Mouse (Mus musculus): ENCODE data around the gene Rhbg.
A peak's percentile ranks its signal among the peaks of the same experiment; 100 is the strongest.

Gene Rhbg

DNA sequence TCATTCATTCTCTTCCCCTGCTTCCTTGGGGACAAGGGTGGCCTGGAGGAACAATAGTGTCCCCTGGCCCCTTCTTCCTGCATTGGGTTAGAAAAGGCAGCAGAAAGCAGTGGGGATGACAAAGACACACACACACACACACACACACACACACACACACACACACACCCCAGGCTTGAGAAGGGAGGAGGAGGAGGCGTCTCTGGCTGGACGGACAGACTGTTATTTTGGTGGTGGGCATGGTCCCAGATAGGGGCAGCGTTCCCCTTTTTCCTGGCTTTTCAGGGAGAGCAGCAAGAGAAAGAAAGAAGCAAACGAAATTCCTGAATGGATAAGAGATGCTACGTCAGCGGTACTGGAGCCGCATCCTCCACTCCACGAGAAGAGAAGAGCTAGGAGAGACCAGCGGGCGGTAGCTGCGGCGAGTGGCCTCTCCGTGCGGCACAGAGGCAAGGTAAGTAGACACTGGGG is 47.6 kb downstream of the Rhbg start:
- DNase-seq, result peak; percentile 77

DNA sequence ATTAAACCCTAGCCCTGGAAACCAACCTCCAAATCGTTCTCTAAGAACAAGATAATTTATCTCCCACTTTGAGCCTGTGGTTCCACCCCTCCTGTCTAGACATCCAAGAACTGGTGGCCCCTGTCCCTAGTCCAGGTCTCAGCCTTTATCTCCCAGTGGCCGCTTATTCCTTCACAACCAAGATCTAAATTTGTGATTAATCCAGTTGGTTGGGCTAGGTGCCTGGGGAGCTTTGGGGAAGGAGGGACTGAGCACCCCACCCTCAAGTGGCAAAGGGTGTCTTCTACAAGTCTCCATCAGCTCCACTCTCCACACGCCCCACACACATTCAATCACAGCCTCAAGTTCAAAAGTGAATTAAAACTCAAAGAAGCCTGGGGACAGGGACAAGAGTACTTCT is 48.0 kb downstream of the Rhbg start:
- no peak for DNase-seq

DNA sequence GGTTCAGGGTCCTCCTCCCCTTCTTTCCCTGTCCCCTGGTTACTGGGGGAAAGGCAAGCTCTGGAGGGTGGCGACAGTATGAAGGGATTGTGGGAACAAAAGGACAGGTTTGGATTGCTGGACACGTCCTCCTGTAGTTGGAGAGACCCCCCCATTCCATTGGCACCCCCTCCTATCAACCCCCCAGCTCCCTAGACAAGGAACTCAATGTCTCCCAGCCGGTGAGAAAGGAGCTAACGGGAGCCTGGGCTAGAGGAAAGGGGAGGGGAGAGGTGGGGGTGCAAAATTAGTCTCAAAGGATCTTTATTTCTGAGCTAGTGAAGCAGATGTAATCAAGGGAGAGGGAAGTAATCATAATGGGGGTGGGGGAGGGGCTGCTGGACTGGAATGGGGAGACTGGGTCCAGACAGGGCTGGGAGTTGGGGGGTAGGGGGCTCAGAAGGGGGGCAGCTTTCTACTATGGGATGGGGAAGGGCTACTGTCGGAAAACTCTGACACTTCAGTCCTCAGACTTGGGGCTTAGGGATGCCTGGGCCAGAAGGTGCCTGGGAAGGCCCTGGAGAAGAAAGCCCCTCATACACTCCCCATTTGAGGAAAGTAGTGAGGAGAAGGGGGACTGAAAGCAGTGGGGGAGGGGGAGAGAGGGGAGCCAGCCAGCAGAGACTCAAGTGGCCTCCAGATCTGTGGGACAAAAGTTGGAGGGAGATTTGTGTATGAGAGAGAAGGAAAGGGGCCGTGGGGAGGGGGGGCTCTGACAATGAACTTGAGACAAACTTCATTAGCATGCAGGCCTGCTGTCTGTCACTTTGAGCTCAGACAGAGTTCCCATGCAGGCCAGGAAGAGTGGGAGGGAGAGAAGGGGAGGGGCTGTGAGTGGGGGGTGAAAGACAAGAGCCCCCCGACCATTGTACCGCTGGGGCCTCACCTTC is 48.7 kb downstream of the Rhbg start:
- no peak for DNase-seq

- DNase-seq, result peak; percentile 27
These were observed 49.3 kb downstream of the Rhbg start for GRCm38 (mm10) chr3:88205176-88205562.

DNA sequence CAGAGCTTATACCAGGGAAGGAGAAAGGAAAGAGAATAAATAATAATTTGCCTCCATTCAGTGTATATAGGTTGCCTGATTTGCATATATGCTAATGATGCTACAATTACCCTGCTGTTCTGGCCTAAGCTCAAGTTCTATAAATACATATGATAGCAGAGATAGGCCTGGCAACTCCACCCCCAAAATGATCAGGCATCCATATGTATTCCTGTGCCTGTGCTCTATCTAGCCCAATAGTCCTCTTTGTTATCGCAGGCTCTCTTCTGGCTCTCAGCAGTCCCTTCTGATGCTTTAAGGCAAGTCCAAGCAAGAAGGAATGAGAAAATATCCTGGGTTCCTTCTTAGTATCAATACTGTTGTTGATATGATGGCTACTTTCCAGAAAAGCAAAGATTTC is 49.8 kb downstream of the Rhbg start:
- DNase-seq, result no peak

DNA sequence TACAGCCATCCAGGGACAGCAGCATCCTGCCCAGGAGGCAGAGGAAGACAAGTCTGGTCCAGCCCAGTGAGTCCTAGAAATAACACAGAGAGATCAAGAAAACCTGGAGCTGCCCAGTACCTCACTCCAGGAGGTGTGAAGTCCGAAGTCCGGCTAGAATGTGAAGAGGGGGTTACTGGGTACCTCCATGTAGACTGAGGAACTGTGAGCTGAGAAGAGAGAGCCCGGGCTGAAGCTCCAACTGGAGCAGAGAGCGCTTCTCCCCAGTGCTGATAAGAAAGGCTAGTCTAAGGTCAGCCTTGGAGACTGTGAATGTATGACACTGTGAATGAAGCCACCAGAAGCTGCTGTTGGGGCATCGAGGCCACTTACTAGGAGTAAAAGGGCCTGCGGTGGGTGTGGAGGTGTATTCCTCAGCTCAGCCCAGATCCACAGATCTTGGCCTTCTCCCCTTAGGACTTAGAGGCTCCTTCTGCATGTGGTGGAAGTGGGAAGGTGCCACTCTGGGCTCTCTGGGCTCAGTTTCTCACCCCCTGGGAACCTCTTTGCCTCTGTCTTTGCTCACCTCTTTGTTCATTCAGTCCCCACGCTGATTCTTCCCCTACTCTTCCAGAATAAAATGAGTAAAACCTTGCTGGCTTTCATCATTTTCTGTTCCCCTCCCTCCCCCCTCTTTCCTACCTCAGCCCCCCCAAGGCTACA is 50.4 kb downstream of the Rhbg start:
- DNase-seq, result peak; percentile 35

GRCm38 (mm10) chr3:88203456-88203855 is 51.1 kb downstream of the Rhbg start:
- DNase-seq, result no peak

- peak; percentile 24 for DNase-seq
These were observed 51.5 kb downstream of the Rhbg start for GRCm38 (mm10) chr3:88202986-88203385.

- DNase-seq, result peak; percentile 26
These were observed 52.9 kb downstream of the Rhbg start for GRCm38 (mm10) chr3:88201640-88202039.

DNA sequence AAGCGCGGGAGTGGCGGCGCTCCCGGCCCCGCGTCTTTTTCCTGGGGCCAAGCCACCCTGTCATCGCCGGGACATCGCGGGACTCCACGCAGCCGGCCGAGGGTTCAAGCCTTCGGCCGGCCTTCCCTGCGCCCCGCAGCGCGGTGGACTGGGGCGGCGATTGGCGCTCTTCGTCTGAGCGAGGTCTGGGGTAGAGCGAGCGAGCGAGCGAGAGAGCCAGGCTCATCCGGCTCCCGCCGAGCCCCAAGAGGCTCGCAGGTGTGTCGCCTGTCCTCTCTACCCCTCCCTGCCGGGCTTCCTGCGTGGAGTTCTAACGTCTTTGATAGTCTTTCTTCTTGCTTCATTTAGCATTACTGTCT is 53.6 kb downstream of the Rhbg start:
- DNase-seq, result peak; percentile 50

- peak; percentile 58 for DNase-seq
These were observed 54.1 kb downstream of the Rhbg start for GRCm38 (mm10) chr3:88200161-88200971.

DNA sequence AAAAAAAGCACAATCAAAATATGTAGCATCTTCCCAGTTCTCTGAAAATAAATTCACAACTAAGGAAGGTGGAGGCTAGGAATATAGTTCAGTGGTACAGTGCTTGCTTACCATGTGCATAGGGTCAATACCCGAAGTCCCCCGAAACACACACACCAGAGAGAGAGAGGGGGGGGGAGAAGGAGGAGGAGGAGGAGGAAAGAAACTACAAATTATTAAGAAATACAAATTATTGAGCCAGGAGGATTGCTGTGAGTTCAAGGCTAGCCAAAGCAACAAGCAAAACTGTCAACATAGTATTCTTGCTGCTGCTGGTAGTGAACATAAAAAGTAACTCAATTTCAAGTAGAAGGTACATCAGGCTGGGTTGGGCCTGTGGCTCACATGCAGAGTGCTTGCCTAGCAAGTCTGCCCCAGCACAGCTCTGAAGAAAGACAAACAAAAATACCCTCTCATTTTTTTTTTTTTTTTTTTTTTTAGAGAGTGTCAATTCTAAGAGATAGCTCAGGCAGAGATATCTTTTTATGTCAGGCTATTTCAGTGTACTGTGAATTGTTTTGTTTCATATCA is 54.9 kb downstream of the Rhbg start:
- DNase-seq, result no peak

DNA sequence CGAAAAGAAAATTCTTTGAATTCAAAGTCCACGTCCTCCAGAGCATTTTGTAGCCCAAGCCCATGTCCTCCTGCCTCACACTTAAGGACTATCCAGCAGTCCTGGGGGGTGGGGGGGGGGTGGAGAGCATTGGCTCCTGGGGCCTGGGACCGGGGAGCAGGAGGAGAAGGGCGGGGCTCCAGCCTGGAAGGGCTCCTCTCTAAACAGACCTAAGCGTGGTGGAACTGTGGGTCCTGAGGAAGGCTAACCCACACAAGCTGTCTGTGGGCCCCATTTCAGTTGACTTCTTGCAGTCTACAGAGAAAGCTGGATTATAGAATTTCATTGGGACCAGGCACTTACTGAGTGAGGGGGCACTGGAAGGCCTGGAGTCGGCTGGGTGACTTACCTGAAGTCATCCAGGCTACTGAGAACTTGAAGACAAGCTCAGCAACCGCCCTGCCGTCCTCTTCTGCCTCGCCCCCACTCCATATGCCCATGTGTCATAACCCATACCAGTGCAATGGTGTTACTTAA is 55.9 kb downstream of the Rhbg start:
- no peak for DNase-seq

DNA sequence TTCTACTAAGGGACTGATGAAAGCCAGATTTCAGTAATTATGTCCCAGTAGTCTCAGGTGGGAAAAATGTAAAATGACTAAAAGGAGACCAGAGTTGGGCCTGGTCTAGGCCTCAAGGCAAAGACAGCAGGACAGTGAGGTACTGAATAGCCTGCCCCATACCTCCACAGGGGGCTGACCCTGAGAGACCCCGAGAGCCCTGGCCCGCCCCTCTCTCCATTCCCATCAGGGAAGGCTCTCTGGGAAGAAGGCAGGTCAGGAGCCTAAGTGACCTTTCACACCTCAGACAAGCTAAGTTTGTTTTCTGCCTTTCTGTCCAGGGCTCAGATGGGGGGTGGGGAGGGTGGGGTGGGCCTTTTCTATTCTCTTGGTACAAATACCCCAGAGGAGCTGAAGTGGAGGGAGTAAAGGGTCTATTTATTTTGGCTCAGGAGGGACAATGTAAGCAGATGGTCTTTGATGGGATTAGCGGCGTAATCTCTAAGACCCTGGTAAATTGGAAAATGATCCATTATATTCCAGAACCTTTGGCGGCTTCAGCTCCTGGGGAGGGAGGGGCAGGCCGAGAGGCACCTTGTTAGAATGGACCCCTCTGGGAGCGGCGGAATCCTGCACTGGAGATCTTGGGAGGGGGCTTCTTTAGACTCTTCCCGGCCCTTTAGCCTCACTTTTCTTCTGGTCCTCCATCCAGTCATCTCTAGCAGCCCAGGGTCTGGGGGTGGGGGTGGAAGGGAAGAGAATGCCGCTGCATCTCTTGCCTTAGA is 56.6 kb downstream of the Rhbg start:
- no peak for DNase-seq
